19 mouse cellular contexts compared by ENCODE assay signal in the genomic region with DNA sequence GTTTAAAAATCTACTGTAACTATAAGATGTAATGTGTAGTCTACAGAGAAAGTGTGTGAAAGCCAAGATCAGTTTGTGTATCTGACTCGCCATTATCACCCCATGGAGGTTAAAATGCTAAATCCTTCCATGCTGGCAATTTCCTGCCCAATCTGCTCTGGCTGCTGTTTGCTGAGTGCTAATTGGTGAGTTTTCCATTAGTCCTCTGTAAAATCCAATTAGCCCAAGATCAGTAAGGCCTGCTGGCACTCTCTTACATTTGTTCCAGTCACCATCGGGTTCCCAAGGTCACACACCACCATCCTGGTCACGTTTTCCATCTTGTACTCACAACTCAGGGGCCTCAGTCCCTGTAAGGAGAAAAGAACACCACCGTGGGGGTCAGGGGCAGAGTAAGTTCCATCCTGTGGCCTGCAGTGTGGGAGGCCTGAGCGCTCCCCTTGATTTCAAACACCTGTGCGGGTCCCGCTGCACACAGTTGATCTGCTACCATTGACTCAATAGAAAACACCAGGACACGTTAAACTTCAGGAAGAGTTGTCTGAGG.
DNase-seq lines count a peak whose midpoint lies in the region; ATAC-seq and TF ChIP-seq lines count a peak whose summit lies in the region.
"Had no signal": no experiment of that assay in that cellular context is flagged by ENCODE, and none has a peak within 500 bp of the region (broad histone marks: within the 10 kb centered on the region; RNA-seq: fewer than 3 reads in every experiment).

No protein-coding gene starts in this region.

- no peak overlapping the region for H3K4me2 ChIP-seq in hindbrain, postnatal 0 days (ENCODE audit: low read depth, low read length)
- no peak overlapping the region for H3K4me2 ChIP-seq in hindbrain, embryonic 16.5 days (ENCODE audit: low read length)
- H3K4me2 ChIP-seq: heart, embryonic 12.5 days; hindbrain, embryonic 12.5 days; liver, embryonic 13.5 days; midbrain, embryonic 11.5 days had no signal

- no peak overlapping the region for H3K27ac ChIP-seq in hindbrain, postnatal 0 days
- no peak overlapping the region for H3K27ac ChIP-seq in hindbrain, embryonic 16.5 days (ENCODE audit: low read depth, low read length)
- H3K27ac ChIP-seq in limb, embryonic 10.5 days, result peak overlapping the region; percentile 74
- H3K27ac ChIP-seq: hindbrain, embryonic 12.5 days; liver, embryonic 13.5 days had no signal

- H3K9ac ChIP-seq in hindbrain, postnatal 0 days (replicated peaks; ENCODE audit: low read length), result no peak overlapping the region
- H3K9ac ChIP-seq in hindbrain, embryonic 16.5 days (ENCODE audit: low read depth, low read length), result no peak overlapping the region
- H3K9ac ChIP-seq: heart, embryonic 12.5 days; hindbrain, embryonic 12.5 days; liver, embryonic 13.5 days had no signal

- DNase-seq in embryo, embryonic 10 days (ENCODE audit: low spot score), result peak; percentile 44
- DNase-seq in embryo, embryonic 9.5 days (ENCODE audit: extremely low spot score), result no peak
- no peak for DNase-seq in hindbrain, postnatal 0 days (ENCODE audit: low spot score)
- DNase-seq in embryo, embryonic 10.5 days (ENCODE audit: low spot score), result peak; percentile 47
- peak; percentile 69 for DNase-seq in limb, embryonic 10.5 days (ENCODE audit: low spot score)
- no peak for DNase-seq in right cerebral cortex, postnatal 36 days (ENCODE audit: low spot score in 2 of 2)
- DNase-seq: adrenal gland, postnatal 10 days; cerebellum, adult 9-10 months; heart, postnatal 10 days; kidney, postnatal 4 days; liver, embryonic 13.5 days; lung, adult 2 months; lung, postnatal 14 days; right cerebral cortex, postnatal 4 days; thymus, postnatal 36 days had no signal

- WGBS in hindbrain, postnatal 0 days, result 70% methylated on average over 8 of the region's 8 CpGs
- WGBS in hindbrain, embryonic 16.5 days, result 79% methylated on average over 8 of the region's 8 CpGs
- 26% methylated on average over 8 of the region's 8 CpGs for WGBS in limb, embryonic 10.5 days

- H3K36me3 ChIP-seq in hindbrain, postnatal 0 days (ENCODE audit: insufficient read depth, low read length), result no peaks in the 10 kb centered on the region
- H3K36me3 ChIP-seq in hindbrain, embryonic 16.5 days (ENCODE audit: control insufficient read depth, insufficient read depth, low read length), result no peaks in the 10 kb centered on the region
- H3K36me3 ChIP-seq in limb, embryonic 10.5 days, result no peaks in the 10 kb centered on the region
- H3K36me3 ChIP-seq: heart, embryonic 12.5 days; hindbrain, embryonic 12.5 days; liver, embryonic 13.5 days had no signal

- ATAC-seq in hindbrain, postnatal 0 days, result peak; percentile 27; the same call in 1 of the 2 replicates
- ATAC-seq in hindbrain, embryonic 16.5 days, result no peak

- TF ChIP-seq CTCF in hindbrain, postnatal 0 days (IDR thresholded peaks at IDR 0.05; ENCODE audit: low read depth), result no peak

- H3K9me3 ChIP-seq in hindbrain, postnatal 0 days (ENCODE audit: low read length), result no peaks in the 10 kb centered on the region
- H3K9me3 ChIP-seq in hindbrain, embryonic 16.5 days (ENCODE audit: control insufficient read depth, low read length), result no peaks in the 10 kb centered on the region
- H3K9me3 ChIP-seq in limb, embryonic 10.5 days (replicated peaks), result no peaks in the 10 kb centered on the region
- H3K9me3 ChIP-seq: heart, embryonic 12.5 days; hindbrain, embryonic 12.5 days; liver, embryonic 13.5 days had no signal

- no peaks in the 10 kb centered on the region for H3K4me1 ChIP-seq in hindbrain, postnatal 0 days (ENCODE audit: insufficient read depth, low read length)
- no peaks in the 10 kb centered on the region for H3K4me1 ChIP-seq in hindbrain, embryonic 16.5 days (ENCODE audit: control insufficient read depth, insufficient read depth, low read depth, low read length)
- peaks cover 26% of the 10 kb centered on the region for H3K4me1 ChIP-seq in limb, embryonic 10.5 days
- H3K4me1 ChIP-seq: heart, embryonic 12.5 days; hindbrain, embryonic 12.5 days; liver, embryonic 13.5 days had no signal

- no peak overlapping the region for H3K4me3 ChIP-seq in hindbrain, postnatal 0 days (ENCODE audit: low read length)
- no peak overlapping the region for H3K4me3 ChIP-seq in hindbrain, embryonic 16.5 days (ENCODE audit: low read length)
- no peak overlapping the region for H3K4me3 ChIP-seq in limb, embryonic 10.5 days
- H3K4me3 ChIP-seq: heart, embryonic 12.5 days; hindbrain, embryonic 12.5 days; liver, embryonic 13.5 days had no signal

- H3K27me3 ChIP-seq in hindbrain, postnatal 0 days (ENCODE audit: insufficient read depth, low read length), result no peaks in the 10 kb centered on the region
- no peaks in the 10 kb centered on the region for H3K27me3 ChIP-seq in hindbrain, embryonic 16.5 days (replicated peaks; ENCODE audit: control insufficient read depth, insufficient read depth, low read length)
- H3K27me3 ChIP-seq in limb, embryonic 10.5 days (ENCODE audit: low read depth, poor library complexity, severe bottlenecking), result peaks cover 30% of the 10 kb centered on the region
- H3K27me3 ChIP-seq: heart, embryonic 12.5 days; hindbrain, embryonic 12.5 days; liver, embryonic 13.5 days had no signal

Comparison
In these comparisons a context has a peak if more than half of its experiments do, and no peak if none do; other contexts are left out.
1. DNase-seq: peak in embryo, embryonic 10 days (single experiment), embryo, embryonic 10.5 days (single experiment) and limb, embryonic 10.5 days (single experiment); none in embryo, embryonic 9.5 days (single experiment), hindbrain, postnatal 0 days (single experiment) and right cerebral cortex, postnatal 36 days (0 of 2).